Mouse (Mus musculus): ENCODE data around the gene Wasl. TPM values are rescaled to one million over a fixed set of nuclear protein-coding genes. Genes with fewer than 3 reads are reported as not detected.

The Wasl gene
- polyA plus RNA-seq, 1 experiment from 2014 or later = 67.1 TPM

- Histone ChIP-seq H3K4me3 (no peak overlapping the region), H3K9ac (no peak overlapping the region), H3K36me3 (peaks cover 28% of the 10 kb centered on the region), H3K27ac (replicated peaks) (no peak overlapping the region), H3K9me3 (no peaks in the 10 kb centered on the region), H3K4me2 (no peak overlapping the region), H3K27me3 (no peaks in the 10 kb centered on the region), H3K4me1 (replicated peaks) (no peaks in the 10 kb centered on the region)
- ATAC-seq (ENCODE audit: low FRiP score, low read depth) = no peak
- WGBS = 96% methylated on average over 6 of the region's 6 CpGs
Observed at GRCm38 (mm10) chr6:24613346-24613745, 51.5 kb downstream of the Wasl start.

GRCm38 (mm10) chr6:24612074-24612755 lies 52.6 kb downstream of the Wasl start:
- H3K36me3 ChIP-seq = peaks cover 18% of the 10 kb centered on the region
- H3K27ac ChIP-seq (replicated peaks) = no peak overlapping the region
- no peaks in the 10 kb centered on the region for H3K27me3 ChIP-seq
- ATAC-seq (ENCODE audit: low FRiP score, low read depth) = no peak
- no peaks in the 10 kb centered on the region for H3K9me3 ChIP-seq
- H3K9ac ChIP-seq = no peak overlapping the region
- 96% methylated on average over 7 of the region's 7 CpGs for WGBS
- H3K4me3 ChIP-seq = no peak overlapping the region
- no peaks in the 10 kb centered on the region for H3K4me1 ChIP-seq (replicated peaks)
- no peak overlapping the region for H3K4me2 ChIP-seq

DNA sequence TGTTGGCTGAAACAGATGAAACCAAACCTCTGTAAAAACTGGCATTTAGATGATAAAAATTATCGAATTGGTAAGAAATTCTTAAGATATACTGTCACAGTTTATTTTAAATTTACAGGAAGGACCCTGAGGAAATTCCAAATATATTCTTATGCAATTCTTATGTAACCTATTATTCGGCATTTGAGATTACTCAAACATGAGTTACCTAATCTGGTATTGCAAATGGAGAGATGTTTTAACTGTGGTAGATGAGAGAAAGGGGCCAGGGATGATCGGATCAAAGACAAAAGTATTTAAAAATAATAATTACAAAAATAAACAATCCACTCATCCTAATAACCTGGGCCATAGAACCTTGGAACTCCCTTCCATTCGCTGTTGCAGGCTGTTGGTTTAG lies 54.5 kb downstream of the Wasl start:
- no peaks in the 10 kb centered on the region for H3K9me3 ChIP-seq
- no peak overlapping the region for H3K9ac ChIP-seq
- ATAC-seq (ENCODE audit: low FRiP score, low read depth) = no peak
- H3K36me3 ChIP-seq = peaks cover 10% of the 10 kb centered on the region
- H3K27ac ChIP-seq (replicated peaks) = no peak overlapping the region
- no peak overlapping the region for H3K4me2 ChIP-seq
- H3K4me3 ChIP-seq = no peak overlapping the region
- H3K4me1 ChIP-seq (replicated peaks) = no peaks in the 10 kb centered on the region
- no peaks in the 10 kb centered on the region for H3K27me3 ChIP-seq
- 95% methylated on average over 4 of the region's 4 CpGs for WGBS

GRCm38 (mm10) chr6:24609531-24609930 lies 55.3 kb downstream of the Wasl start:
- H3K4me1 ChIP-seq (replicated peaks) = no peaks in the 10 kb centered on the region
- H3K9me3 ChIP-seq = no peaks in the 10 kb centered on the region
- no peak overlapping the region for H3K4me3 ChIP-seq
- no peak overlapping the region for H3K27ac ChIP-seq (replicated peaks)
- no peak for ATAC-seq (ENCODE audit: low FRiP score, low read depth)
- H3K9ac ChIP-seq = no peak overlapping the region
- no peak overlapping the region for H3K4me2 ChIP-seq
- no peaks in the 10 kb centered on the region for H3K27me3 ChIP-seq
- 78% methylated on average over 4 of the region's 4 CpGs for WGBS
- H3K36me3 ChIP-seq = peaks cover 3% of the 10 kb centered on the region

DNA sequence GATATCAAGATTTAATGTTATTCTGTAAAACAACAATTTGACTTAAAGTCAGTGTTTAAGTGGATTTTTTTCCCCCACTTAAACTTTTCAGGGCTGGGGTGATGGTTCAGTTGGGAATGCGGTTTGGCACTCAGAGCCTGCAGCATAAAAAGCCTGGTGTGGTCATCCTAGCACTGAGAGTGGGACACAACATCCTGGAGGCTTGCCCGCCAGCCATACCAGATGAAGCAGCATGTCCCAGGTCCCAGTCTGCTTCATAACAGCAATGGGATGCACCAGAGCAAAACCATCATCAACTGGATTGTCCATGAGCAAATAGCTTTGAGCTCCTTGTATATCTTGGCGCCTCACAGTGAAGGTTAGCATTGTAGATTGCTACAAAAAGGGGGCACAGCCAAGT lies 56.1 kb downstream of the Wasl start:
- no peak overlapping the region for H3K4me3 ChIP-seq
- ATAC-seq (ENCODE audit: low FRiP score, low read depth) = no peak
- no peaks in the 10 kb centered on the region for H3K36me3 ChIP-seq
- H3K9ac ChIP-seq = no peak overlapping the region
- H3K4me2 ChIP-seq = no peak overlapping the region
- WGBS = 97% methylated on average over 3 of the region's 3 CpGs
- H3K27me3 ChIP-seq = no peaks in the 10 kb centered on the region
- H3K9me3 ChIP-seq = no peaks in the 10 kb centered on the region
- H3K4me1 ChIP-seq (replicated peaks) = no peaks in the 10 kb centered on the region
- no peak overlapping the region for H3K27ac ChIP-seq (replicated peaks)

- Histone ChIP-seq H3K27ac (replicated peaks) (no peak overlapping the region), H3K27me3 (no peaks in the 10 kb centered on the region), H3K9ac (no peak overlapping the region), H3K36me3 (no peaks in the 10 kb centered on the region), H3K9me3 (no peaks in the 10 kb centered on the region), H3K4me3 (no peak overlapping the region), H3K4me2 (no peak overlapping the region), H3K4me1 (replicated peaks) (no peaks in the 10 kb centered on the region)
- 79% methylated on average over 4 of the region's 4 CpGs for WGBS
- no peak for ATAC-seq (ENCODE audit: low FRiP score, low read depth)
Observed at GRCm38 (mm10) chr6:24608129-24608528, 56.7 kb downstream of the Wasl start.

- Histone ChIP-seq H3K27ac (replicated peaks) (no peak overlapping the region), H3K9me3 (no peaks in the 10 kb centered on the region), H3K9ac (no peak overlapping the region), H3K27me3 (no peaks in the 10 kb centered on the region), H3K4me3 (no peak overlapping the region), H3K4me2 (no peak overlapping the region), H3K36me3 (no peaks in the 10 kb centered on the region), H3K4me1 (replicated peaks) (no peaks in the 10 kb centered on the region)
- 91% methylated on average over 15 of the region's 15 CpGs for WGBS
- ATAC-seq (ENCODE audit: low FRiP score, low read depth) = no peak
Observed at GRCm38 (mm10) chr6:24607531-24607930, 57.3 kb downstream of the Wasl start.

GRCm38 (mm10) chr6:24606512-24606911 lies 58.3 kb downstream of the Wasl start:
- no peaks in the 10 kb centered on the region for H3K4me1 ChIP-seq (replicated peaks)
- no peak overlapping the region for H3K4me3 ChIP-seq
- no peak for ATAC-seq (ENCODE audit: low FRiP score, low read depth)
- no peak overlapping the region for H3K9ac ChIP-seq
- no peaks in the 10 kb centered on the region for H3K27me3 ChIP-seq
- no peak overlapping the region for H3K27ac ChIP-seq (replicated peaks)
- 81% methylated on average over 10 of the region's 10 CpGs for WGBS
- no peak overlapping the region for H3K4me2 ChIP-seq
- no peaks in the 10 kb centered on the region for H3K36me3 ChIP-seq
- H3K9me3 ChIP-seq = no peaks in the 10 kb centered on the region

- Histone ChIP-seq H3K27me3 (no peaks in the 10 kb centered on the region), H3K4me3 (no peak overlapping the region), H3K4me1 (replicated peaks) (no peaks in the 10 kb centered on the region), H3K9ac (no peak overlapping the region), H3K36me3 (no peaks in the 10 kb centered on the region), H3K4me2 (no peak overlapping the region), H3K27ac (replicated peaks) (no peak overlapping the region), H3K9me3 (no peaks in the 10 kb centered on the region)
- ATAC-seq (ENCODE audit: low FRiP score, low read depth) = no peak
- WGBS = 94% methylated on average over 8 of the region's 8 CpGs
Observed at GRCm38 (mm10) chr6:24605631-24606030, 59.2 kb downstream of the Wasl start.

DNA sequence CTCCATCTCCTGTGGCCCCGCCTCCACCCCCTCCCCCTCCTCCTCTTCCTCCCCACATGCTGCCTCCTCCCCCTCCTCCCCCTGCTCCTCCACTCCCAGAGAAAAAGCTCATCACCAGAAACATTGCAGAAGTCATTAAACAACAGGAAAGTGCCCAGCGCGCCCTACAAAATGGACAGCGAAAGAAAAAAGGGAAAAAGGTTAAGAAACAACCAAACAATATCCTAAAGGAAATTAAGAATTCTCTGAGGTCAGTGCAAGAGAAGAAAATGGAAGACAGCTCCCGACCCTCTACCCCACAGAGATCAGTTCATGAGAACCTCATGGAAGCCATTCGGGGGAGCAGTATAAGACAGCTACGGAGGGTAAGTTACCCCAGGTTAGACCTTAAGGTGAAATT lies 60.5 kb downstream of the Wasl start:
- Histone ChIP-seq H3K9ac (no peak overlapping the region), H3K36me3 (no peaks in the 10 kb centered on the region), H3K27ac (replicated peaks) (no peak overlapping the region), H3K27me3 (no peaks in the 10 kb centered on the region), H3K4me3 (no peak overlapping the region), H3K4me2 (no peak overlapping the region), H3K4me1 (replicated peaks) (no peaks in the 10 kb centered on the region), H3K9me3 (no peaks in the 10 kb centered on the region)
- no peak for ATAC-seq (ENCODE audit: low FRiP score, low read depth)
- 98% methylated on average over 7 of the region's 7 CpGs for WGBS

- Histone ChIP-seq H3K36me3 (no peaks in the 10 kb centered on the region), H3K4me1 (replicated peaks) (no peaks in the 10 kb centered on the region), H3K4me3 (no peak overlapping the region), H3K27ac (replicated peaks) (no peak overlapping the region), H3K4me2 (no peak overlapping the region), H3K9me3 (no peaks in the 10 kb centered on the region), H3K9ac (no peak overlapping the region), H3K27me3 (no peaks in the 10 kb centered on the region)
- WGBS = 91% methylated on average over 5 of the region's 5 CpGs
- no peak for ATAC-seq (ENCODE audit: low FRiP score, low read depth)
Observed at GRCm38 (mm10) chr6:24602993-24603392, 61.8 kb downstream of the Wasl start.

DNA sequence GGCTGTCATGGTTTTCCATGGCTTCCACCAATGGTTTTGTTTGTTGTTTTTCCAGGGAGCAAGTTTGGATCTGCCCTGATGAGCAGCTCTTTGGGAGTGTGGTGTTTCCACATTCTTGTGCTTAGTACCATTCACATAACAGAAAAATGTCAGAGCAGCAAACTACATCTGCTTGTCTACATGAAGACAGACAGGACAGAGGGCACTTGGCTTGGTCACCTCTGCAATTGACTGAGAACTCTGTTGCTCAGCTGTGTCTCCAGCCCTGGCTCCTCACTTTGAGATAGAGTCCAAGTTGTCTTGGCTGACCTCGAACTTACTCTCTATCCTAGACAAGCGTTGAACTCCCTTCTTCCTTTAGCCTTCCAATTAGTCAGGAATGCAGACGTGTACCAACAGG lies 62.5 kb downstream of the Wasl start:
- Histone ChIP-seq H3K27me3 (no peaks in the 10 kb centered on the region), H3K4me2 (no peak overlapping the region), H3K4me1 (replicated peaks) (no peaks in the 10 kb centered on the region), H3K9me3 (no peaks in the 10 kb centered on the region), H3K9ac (no peak overlapping the region), H3K36me3 (no peaks in the 10 kb centered on the region), H3K4me3 (no peak overlapping the region), H3K27ac (replicated peaks) (no peak overlapping the region)
- WGBS = 88% methylated on average over 3 of the region's 3 CpGs
- no peak for ATAC-seq (ENCODE audit: low FRiP score, low read depth)

DNA sequence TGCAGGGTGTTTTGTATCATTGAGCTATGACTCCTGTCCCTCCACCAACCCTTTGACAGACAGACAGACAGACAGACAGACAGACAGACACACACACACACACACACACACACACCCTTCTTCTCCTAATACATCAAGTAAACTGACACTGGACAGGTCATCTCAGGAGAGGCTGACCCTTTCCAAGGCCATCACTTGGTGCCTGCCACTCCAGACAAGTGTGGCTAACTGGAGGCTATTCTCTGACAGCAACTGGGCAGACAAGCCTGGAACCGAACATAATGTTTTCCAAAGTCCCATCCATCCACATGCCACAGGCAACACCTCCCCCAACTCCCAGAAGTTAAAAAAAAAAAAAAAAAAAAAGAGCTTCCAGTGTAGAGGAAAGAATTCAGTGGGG lies 63.1 kb downstream of the Wasl start:
- WGBS = 87% methylated on average over 1 of the region's 1 CpGs
- no peaks in the 10 kb centered on the region for H3K27me3 ChIP-seq
- no peaks in the 10 kb centered on the region for H3K9me3 ChIP-seq
- no peak overlapping the region for H3K9ac ChIP-seq
- no peak overlapping the region for H3K4me2 ChIP-seq
- ATAC-seq (ENCODE audit: low FRiP score, low read depth) = no peak
- H3K4me1 ChIP-seq (replicated peaks) = no peaks in the 10 kb centered on the region
- no peak overlapping the region for H3K27ac ChIP-seq (replicated peaks)
- H3K4me3 ChIP-seq = no peak overlapping the region
- no peaks in the 10 kb centered on the region for H3K36me3 ChIP-seq

All from hindbrain, embryonic 15.5 days (tissue).